Mouse (Mus musculus): ENCODE measurements around the gene Erc2. TPM values are rescaled to one million over a fixed set of nuclear protein-coding genes. Genes with fewer than 3 reads are reported as not detected.

Erc2 gene
- polyA plus RNA-seq, 1 experiment from 2014 or later = 4.3 TPM

DNA sequence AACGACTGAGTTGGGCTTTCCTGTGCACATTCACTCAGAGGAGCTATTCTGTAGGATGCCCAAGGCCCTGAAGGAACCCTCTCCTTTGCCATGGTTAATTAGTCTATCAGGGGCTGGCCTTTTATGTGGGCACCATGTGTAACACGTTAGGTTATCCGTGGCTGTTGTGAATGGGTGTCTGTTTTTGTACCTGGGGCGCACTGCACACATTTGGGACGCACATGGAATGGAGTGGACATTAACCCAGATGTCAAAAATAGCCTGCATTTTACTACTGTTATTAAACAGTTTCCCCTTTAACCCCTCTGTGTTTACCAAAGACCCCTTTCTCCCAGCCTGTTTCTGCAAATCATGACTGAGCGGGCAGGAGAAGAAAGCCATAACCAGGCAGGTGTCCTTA, 848.0 kb downstream of the Erc2 start:
- no peak overlapping the region for H3K9ac ChIP-seq (ENCODE audit: low read depth, low read length)
- no peak overlapping the region for H3K4me2 ChIP-seq (ENCODE audit: low read depth, low read length)
- no peak overlapping the region for H3K4me3 ChIP-seq (ENCODE audit: low read depth, low read length)
- DNase-seq (ENCODE audit: low spot score) (no peak), ATAC-seq (ENCODE audit: low read depth) (no peak)
- no peaks in the 10 kb centered on the region for H3K27me3 ChIP-seq (replicated peaks; ENCODE audit: control insufficient read depth, insufficient read depth, low read length)
- H3K36me3 ChIP-seq (ENCODE audit: control insufficient read depth, insufficient read depth, low read length) = no peaks in the 10 kb centered on the region
- no peak overlapping the region for H3K27ac ChIP-seq (replicated peaks; ENCODE audit: low read depth, low read length)
- H3K9me3 ChIP-seq (ENCODE audit: control insufficient read depth, low read length) = no peaks in the 10 kb centered on the region
- WGBS = 48% methylated on average over 6 of the region's 6 CpGs
- H3K4me1 ChIP-seq (ENCODE audit: control insufficient read depth, insufficient read depth, low read length) = peaks cover 7% of the 10 kb centered on the region; the same call in 1 of the 2 replicates

DNA sequence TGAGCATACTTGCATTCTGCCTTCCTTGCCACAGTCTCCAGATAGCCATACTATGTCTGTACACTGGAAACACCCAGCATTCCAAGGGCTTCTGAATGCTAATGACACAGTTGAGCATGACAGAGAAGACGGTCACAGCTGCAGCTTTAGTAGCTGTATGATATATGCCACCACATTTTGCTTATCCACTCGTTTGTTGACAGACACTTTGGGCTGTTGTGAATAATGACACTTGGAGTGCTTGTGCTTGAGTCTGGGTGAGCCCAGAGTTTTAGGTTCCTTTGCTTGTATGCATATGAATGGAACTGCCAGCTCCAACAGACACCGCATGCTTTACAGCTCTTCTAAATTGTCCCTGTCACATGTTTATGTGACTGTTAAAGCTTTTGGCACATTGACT, 852.8 kb downstream of the Erc2 start:
- H3K4me3 ChIP-seq (ENCODE audit: low read depth, low read length) = no peak overlapping the region
- 63% methylated on average over 3 of the region's 3 CpGs for WGBS
- H3K4me2 ChIP-seq (ENCODE audit: low read depth, low read length) = no peak overlapping the region
- DNase-seq (ENCODE audit: low spot score) (no peak), ATAC-seq (ENCODE audit: low read depth) (no peak)
- H3K9me3 ChIP-seq (ENCODE audit: control insufficient read depth, low read length) = no peaks in the 10 kb centered on the region
- no peaks in the 10 kb centered on the region for H3K36me3 ChIP-seq (ENCODE audit: control insufficient read depth, insufficient read depth, low read length)
- no peak overlapping the region for H3K27ac ChIP-seq (replicated peaks; ENCODE audit: low read depth, low read length)
- H3K9ac ChIP-seq (ENCODE audit: low read depth, low read length) = no peak overlapping the region
- H3K27me3 ChIP-seq (replicated peaks; ENCODE audit: control insufficient read depth, insufficient read depth, low read length) = no peaks in the 10 kb centered on the region
- no peaks in the 10 kb centered on the region for H3K4me1 ChIP-seq (ENCODE audit: control insufficient read depth, insufficient read depth, low read length)

DNA sequence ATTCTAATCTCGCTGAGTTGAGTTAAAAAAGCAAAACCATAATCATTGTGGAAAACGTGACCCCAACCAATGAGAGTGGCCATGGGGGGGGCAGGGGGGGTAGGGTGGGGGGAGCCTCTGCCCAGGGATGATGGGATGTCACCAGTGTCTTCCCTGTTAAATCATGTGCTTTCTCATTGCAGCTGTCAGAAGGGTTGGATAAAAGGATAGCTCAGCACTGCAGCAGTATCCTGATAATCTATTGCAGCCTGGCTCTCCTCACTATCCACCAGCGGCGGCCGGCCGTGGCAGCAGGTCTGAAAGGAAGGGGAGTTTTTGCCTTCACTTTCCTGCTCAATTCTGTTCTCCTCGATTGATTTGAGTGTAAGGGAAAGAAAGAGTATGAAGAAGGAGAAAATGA, 853.2 kb downstream of the Erc2 start:
- Histone ChIP-seq H3K9ac (ENCODE audit: low read depth, low read length) (no peak overlapping the region), H3K4me2 (ENCODE audit: low read depth, low read length) (no peak overlapping the region), H3K27ac (replicated peaks; ENCODE audit: low read depth, low read length) (no peak overlapping the region), H3K4me3 (ENCODE audit: low read depth, low read length) (no peak overlapping the region), H3K4me1 (ENCODE audit: control insufficient read depth, insufficient read depth, low read length) (no peaks in the 10 kb centered on the region), H3K27me3 (replicated peaks; ENCODE audit: control insufficient read depth, insufficient read depth, low read length) (no peaks in the 10 kb centered on the region), H3K9me3 (ENCODE audit: control insufficient read depth, low read length) (no peaks in the 10 kb centered on the region), H3K36me3 (ENCODE audit: control insufficient read depth, insufficient read depth, low read length) (no peaks in the 10 kb centered on the region)
- 56% methylated on average over 7 of the region's 7 CpGs for WGBS
- ATAC-seq (ENCODE audit: low read depth) = no peak
- no peak for DNase-seq (ENCODE audit: low spot score)

DNA sequence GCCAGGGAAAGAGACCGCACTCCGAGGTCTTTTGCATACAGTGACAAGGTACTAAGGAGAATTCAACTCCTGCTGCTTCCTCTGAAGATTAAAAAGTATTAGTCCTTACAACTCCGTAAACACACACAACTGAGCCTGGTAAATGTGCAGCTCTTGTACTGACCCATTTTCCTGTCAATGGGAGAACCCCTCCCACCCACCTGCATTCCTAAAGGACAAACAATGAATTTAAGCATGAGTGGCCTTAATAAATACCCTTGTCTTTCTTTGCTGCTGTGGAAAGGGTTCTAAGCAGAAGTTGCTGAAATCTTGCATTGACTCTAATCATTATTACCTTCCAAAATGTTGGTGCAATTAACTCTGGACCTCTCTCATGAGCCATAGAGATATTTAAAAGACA, 854.5 kb downstream of the Erc2 start:
- Histone ChIP-seq H3K36me3 (ENCODE audit: control insufficient read depth, insufficient read depth, low read length) (no peaks in the 10 kb centered on the region), H3K9ac (ENCODE audit: low read depth, low read length) (no peak overlapping the region), H3K27ac (replicated peaks; ENCODE audit: low read depth, low read length) (no peak overlapping the region), H3K9me3 (ENCODE audit: control insufficient read depth, low read length) (no peaks in the 10 kb centered on the region), H3K4me2 (ENCODE audit: low read depth, low read length) (no peak overlapping the region), H3K4me1 (ENCODE audit: control insufficient read depth, insufficient read depth, low read length) (no peaks in the 10 kb centered on the region), H3K27me3 (replicated peaks; ENCODE audit: control insufficient read depth, insufficient read depth, low read length) (no peaks in the 10 kb centered on the region), H3K4me3 (ENCODE audit: low read depth, low read length) (no peak overlapping the region)
- WGBS = 68% methylated on average over 3 of the region's 3 CpGs
- no peak for ATAC-seq (ENCODE audit: low read depth)
- no peak for DNase-seq (ENCODE audit: low spot score)

DNA sequence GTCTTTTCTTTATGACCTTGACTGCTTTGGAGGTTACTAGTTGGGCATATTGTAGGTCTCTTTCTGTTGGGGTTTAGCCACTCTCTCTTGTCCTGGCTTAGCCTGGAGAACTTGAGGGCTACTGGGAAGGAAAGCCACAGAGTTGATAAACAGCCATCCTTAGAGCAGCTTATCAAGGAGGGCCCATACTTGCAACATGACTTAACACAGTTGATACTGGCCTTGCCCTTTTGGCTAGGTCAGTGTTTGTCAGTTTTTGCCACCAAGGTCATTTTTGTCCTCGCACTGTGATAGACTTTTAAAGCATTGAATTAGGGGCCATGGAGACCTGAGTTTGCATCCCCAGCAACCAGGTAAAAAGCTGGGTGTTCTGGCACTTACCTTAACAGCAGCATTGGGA, 858.6 kb downstream of the Erc2 start:
- H3K27me3 ChIP-seq (replicated peaks; ENCODE audit: control insufficient read depth, insufficient read depth, low read length) = no peaks in the 10 kb centered on the region
- no peaks in the 10 kb centered on the region for H3K9me3 ChIP-seq (ENCODE audit: control insufficient read depth, low read length)
- H3K4me3 ChIP-seq (ENCODE audit: low read depth, low read length) = no peak overlapping the region
- no peak overlapping the region for H3K9ac ChIP-seq (ENCODE audit: low read depth, low read length)
- H3K36me3 ChIP-seq (ENCODE audit: control insufficient read depth, insufficient read depth, low read length) = no peaks in the 10 kb centered on the region
- no peaks in the 10 kb centered on the region for H3K4me1 ChIP-seq (ENCODE audit: control insufficient read depth, insufficient read depth, low read length)
- 76% methylated on average over 1 of the region's 1 CpGs for WGBS
- H3K4me2 ChIP-seq (ENCODE audit: low read depth, low read length) = no peak overlapping the region
- DNase-seq (ENCODE audit: low spot score) (no peak), ATAC-seq (ENCODE audit: low read depth) (no peak)
- H3K27ac ChIP-seq (replicated peaks; ENCODE audit: low read depth, low read length) = no peak overlapping the region

DNA sequence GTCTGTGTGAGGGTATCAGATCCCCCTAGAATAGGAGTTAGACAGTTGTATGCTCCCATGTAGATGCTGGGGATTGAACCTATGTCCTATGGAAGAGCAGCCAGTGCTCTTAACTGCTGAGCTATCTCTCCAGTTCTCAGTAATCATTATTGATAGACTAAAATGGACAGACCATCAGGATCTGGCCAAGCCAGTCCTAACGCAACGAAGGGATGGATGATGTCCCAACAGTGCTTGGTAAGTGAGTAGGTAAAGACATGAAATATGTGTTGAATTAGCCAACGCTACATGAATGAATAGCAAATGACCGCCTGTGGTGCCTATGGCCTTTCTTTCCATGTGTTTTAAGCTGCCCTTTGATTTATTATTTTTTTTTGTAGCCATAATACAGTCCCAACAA, 871.6 kb downstream of the Erc2 start:
- DNase-seq (ENCODE audit: low spot score) (no peak), ATAC-seq (ENCODE audit: low read depth) (no peak)
- no peaks in the 10 kb centered on the region for H3K27me3 ChIP-seq (replicated peaks; ENCODE audit: control insufficient read depth, insufficient read depth, low read length)
- no peaks in the 10 kb centered on the region for H3K9me3 ChIP-seq (ENCODE audit: control insufficient read depth, low read length)
- H3K9ac ChIP-seq (ENCODE audit: low read depth, low read length) = no peak overlapping the region
- no peak overlapping the region for H3K27ac ChIP-seq (replicated peaks; ENCODE audit: low read depth, low read length)
- H3K4me2 ChIP-seq (ENCODE audit: low read depth, low read length) = no peak overlapping the region
- H3K36me3 ChIP-seq (ENCODE audit: control insufficient read depth, insufficient read depth, low read length) = no peaks in the 10 kb centered on the region
- no peaks in the 10 kb centered on the region for H3K4me1 ChIP-seq (ENCODE audit: control insufficient read depth, insufficient read depth, low read length)
- 86% methylated on average over 4 of the region's 4 CpGs for WGBS
- H3K4me3 ChIP-seq (ENCODE audit: low read depth, low read length) = no peak overlapping the region

DNA sequence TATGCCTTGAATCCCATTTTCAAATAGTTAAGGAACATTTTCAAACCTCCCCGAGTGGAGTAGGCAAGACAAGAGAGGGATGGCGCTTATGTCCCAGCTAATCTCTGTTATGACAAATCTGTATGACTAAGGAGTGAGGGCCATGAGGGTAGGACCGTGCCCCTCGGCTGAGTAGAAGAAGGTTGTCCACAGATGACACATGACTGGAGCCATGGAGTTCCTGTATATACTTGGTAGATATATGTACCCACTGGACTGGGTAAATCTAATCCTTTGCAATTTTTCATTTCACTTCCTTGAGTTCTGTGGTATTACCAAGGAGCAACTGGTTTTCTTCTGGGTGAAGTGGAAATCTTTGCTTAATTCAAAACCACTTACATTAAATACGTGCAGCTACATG, 872.0 kb downstream of the Erc2 start:
- Histone ChIP-seq H3K9ac (ENCODE audit: low read depth, low read length) (no peak overlapping the region), H3K4me1 (ENCODE audit: control insufficient read depth, insufficient read depth, low read length) (no peaks in the 10 kb centered on the region), H3K27me3 (replicated peaks; ENCODE audit: control insufficient read depth, insufficient read depth, low read length) (no peaks in the 10 kb centered on the region), H3K36me3 (ENCODE audit: control insufficient read depth, insufficient read depth, low read length) (no peaks in the 10 kb centered on the region), H3K4me2 (ENCODE audit: low read depth, low read length) (no peak overlapping the region), H3K9me3 (ENCODE audit: control insufficient read depth, low read length) (no peaks in the 10 kb centered on the region), H3K4me3 (ENCODE audit: low read depth, low read length) (no peak overlapping the region), H3K27ac (replicated peaks; ENCODE audit: low read depth, low read length) (no peak overlapping the region)
- DNase-seq (ENCODE audit: low spot score) = no peak
- no peak for ATAC-seq (ENCODE audit: low read depth)
- WGBS = 86% methylated on average over 5 of the region's 5 CpGs

DNA sequence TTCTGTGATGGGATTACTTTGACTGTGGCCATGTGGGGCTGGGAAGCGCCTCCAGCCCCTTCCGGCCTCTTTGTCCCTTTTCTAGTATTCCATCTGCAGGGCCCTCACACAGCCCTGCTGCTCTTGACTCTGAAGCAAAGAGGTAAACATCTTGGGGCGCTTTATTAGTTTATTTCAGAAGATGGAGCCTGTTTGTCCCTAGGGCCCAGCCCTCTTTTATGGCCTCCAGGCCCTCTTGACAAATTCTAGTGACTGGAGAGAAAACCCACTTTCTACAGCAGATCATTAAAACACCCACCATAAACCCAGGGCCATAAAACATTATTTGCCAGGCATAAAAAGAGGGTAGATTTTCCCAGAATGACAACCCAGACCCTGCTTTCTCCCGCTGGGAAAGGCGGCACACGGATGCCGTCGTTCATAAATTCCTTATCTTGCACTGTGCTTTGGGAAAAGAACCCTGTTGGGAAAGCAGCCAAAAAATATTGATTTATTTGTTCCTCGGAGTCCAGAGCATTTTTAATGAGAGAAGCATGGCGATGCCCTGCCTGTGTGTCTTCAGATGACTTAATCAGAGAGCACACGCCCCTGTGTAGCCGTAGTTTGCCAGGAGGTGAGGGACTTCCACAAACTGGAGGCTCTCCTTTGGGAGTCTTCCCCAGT, 879.1 kb downstream of the Erc2 start:
- 63% methylated on average over 12 of the region's 12 CpGs for WGBS
- H3K4me1 ChIP-seq (ENCODE audit: control insufficient read depth, insufficient read depth, low read length) = peaks cover 6% of the 10 kb centered on the region; the same call in 1 of the 2 replicates
- H3K9me3 ChIP-seq (ENCODE audit: control insufficient read depth, low read length) = no peaks in the 10 kb centered on the region
- no peak overlapping the region for H3K9ac ChIP-seq (ENCODE audit: low read depth, low read length)
- no peak overlapping the region for H3K27ac ChIP-seq (replicated peaks; ENCODE audit: low read depth, low read length)
- no peak for DNase-seq (ENCODE audit: low spot score)
- no peak overlapping the region for H3K4me3 ChIP-seq (ENCODE audit: low read depth, low read length)
- ATAC-seq (ENCODE audit: low read depth) = no peak
- H3K4me2 ChIP-seq (ENCODE audit: low read depth, low read length) = no peak overlapping the region
- no peaks in the 10 kb centered on the region for H3K27me3 ChIP-seq (replicated peaks; ENCODE audit: control insufficient read depth, insufficient read depth, low read length)
- H3K36me3 ChIP-seq (ENCODE audit: control insufficient read depth, insufficient read depth, low read length) = no peaks in the 10 kb centered on the region

DNA sequence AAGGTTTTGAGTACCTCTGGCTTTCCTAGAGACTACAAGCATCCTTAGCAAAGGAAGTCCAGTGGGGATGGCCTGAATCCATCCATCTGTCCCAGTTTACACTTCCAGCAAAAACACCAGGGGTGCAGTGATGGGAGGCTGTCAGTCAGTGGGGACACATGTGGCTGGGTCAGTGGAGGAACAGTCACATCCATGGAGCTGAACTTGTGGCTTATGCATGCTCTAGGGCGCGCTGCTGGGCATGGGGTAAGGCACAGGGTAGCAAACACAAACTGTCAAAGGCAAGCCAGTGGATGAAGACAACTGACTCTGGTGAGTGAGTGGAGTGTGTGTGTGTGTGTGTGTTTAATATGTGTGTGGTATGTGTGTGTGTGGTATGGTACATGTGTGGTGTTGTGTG, 881.0 kb downstream of the Erc2 start:
- WGBS = 75% methylated on average over 2 of the region's 2 CpGs
- Histone ChIP-seq H3K9me3 (ENCODE audit: control insufficient read depth, low read length) (no peaks in the 10 kb centered on the region), H3K4me2 (ENCODE audit: low read depth, low read length) (no peak overlapping the region), H3K27ac (replicated peaks; ENCODE audit: low read depth, low read length) (no peak overlapping the region), H3K4me1 (ENCODE audit: control insufficient read depth, insufficient read depth, low read length) (peaks cover 6% of the 10 kb centered on the region; the same call in 1 of the 2 replicates), H3K27me3 (replicated peaks; ENCODE audit: control insufficient read depth, insufficient read depth, low read length) (0 out of 2 replicates have a peak, but pooled peaks cover 2% of the 10 kb centered on the region), H3K9ac (ENCODE audit: low read depth, low read length) (no peak overlapping the region), H3K4me3 (ENCODE audit: low read depth, low read length) (no peak overlapping the region), H3K36me3 (ENCODE audit: control insufficient read depth, insufficient read depth, low read length) (no peaks in the 10 kb centered on the region)
- no peak for ATAC-seq (ENCODE audit: low read depth)
- DNase-seq (ENCODE audit: low spot score) = no peak

All from embryonic facial prominence, embryonic 14.5 days (tissue).